Mouse (Mus musculus) kidney, embryonic 16.5 days (tissue): ENCODE results near the gene Dennd4c. TPM values are rescaled to one million over a fixed set of nuclear protein-coding genes. Genes with fewer than 3 reads are reported as not detected.

Experiments used
- ATAC-seq: fragments of 200-750 bp; cut with Nextera tagmentation; 2 replicates; pipeline ENCODE4 v1.8.0; 2017; ENCODE audit warnings: moderate TSS enrichment; ENCODE audit not compliant: low FRiP score, low TSS enrichment
- H3K27ac ChIP-seq: fragments of 300-500 bp; sonication (generic); 2 replicates; pipeline ENCODE4 v1.5.1; 2014; ENCODE audit warnings: low read length
- H3K27me3 ChIP-seq: fragments of 300-500 bp; sonication (generic); 2 replicates; pipeline ENCODE4 v1.6.1; 2014; ENCODE audit warnings: low read length, control low read depth, mixed read lengths; ENCODE audit not compliant: insufficient read depth
- H3K36me3 ChIP-seq: fragments of 300-500 bp; sonication (generic); 2 replicates; pipeline ENCODE4 v1.6.1; 2014; ENCODE audit warnings: low read length, control low read depth, mixed read lengths; ENCODE audit not compliant: insufficient read depth
- H3K4me1 ChIP-seq: fragments of 300-500 bp; sonication (generic); 2 replicates; pipeline ENCODE4 v1.6.1; 2014; ENCODE audit warnings: low read length, control low read depth, mixed read lengths; ENCODE audit not compliant: insufficient read depth
- H3K4me2 ChIP-seq: fragments of 300-500 bp; sonication (generic); replicated peaks from 2 replicates; pipeline ENCODE4 v1.6.1; 2014; ENCODE audit warnings: low read depth, low read length
- H3K4me3 ChIP-seq: fragments of 300-500 bp; sonication (generic); 2 replicates; pipeline ENCODE4 v1.5.1; 2014; ENCODE audit warnings: mild to moderate bottlenecking, low read length
- H3K9ac ChIP-seq: fragments of 300-500 bp; sonication (generic); replicated peaks from 2 replicates; pipeline ENCODE4 v1.6.1; 2014; ENCODE audit warnings: low read length
- H3K9me3 ChIP-seq: fragments of 300-500 bp; sonication (generic); 2 replicates; pipeline ENCODE4 v1.6.1; 2016; ENCODE audit warnings: low read length, control low read depth
- WGBS: fragments of 180-500 bp; shearing (Covaris S2); extraction: QIAGEN DNeasy Blood & Tissue Kit; methylation state at CpG from one replicate; pipeline ENCODE4 v1.1.7; 2014; 5-methylcytosine and 5-hydroxymethylcytosine counted together
- polyA plus RNA-seq: library from polyadenylated mRNA; unstranded; fragments of >200 nt; fragmentation: Nextera tagmentation; extraction: Ambion mirVana; gene quantifications from 2 replicates; pipeline ENCODE4 v1.2.1, GENCODE M21; 2015

Dennd4c gene
- polyA plus RNA-seq, 1 experiment from 2014 or later, result 6.5 TPM

- Histone ChIP-seq H3K27ac (peak overlapping the region; percentile 88), H3K4me2 (no peak overlapping the region), H3K27me3 (no peaks in the 10 kb centered on the region), H3K36me3 (no peaks in the 10 kb centered on the region), H3K9me3 (no peaks in the 10 kb centered on the region), H3K9ac (no peak overlapping the region), H3K4me1 (peaks cover 8% of the 10 kb centered on the region), H3K4me3 (no peak overlapping the region)
- ATAC-seq, result peak; percentile 87
- WGBS, result 21% methylated on average over 14 of the region's 14 CpGs
Measured at GRCm38 (mm10) chr4:86898791-86899474, 150.6 kb downstream of the Dennd4c start.

Other genes starting within 250 kb of the Dennd4c start
- 0.09 and 0.17 TPM in 2 replicates for gene Saxo1, start 190.2 kb upstream of the Dennd4c start, polyA plus RNA-seq
- gene Rraga, start 172.9 kb upstream of the Dennd4c start, polyA plus RNA-seq, result 109 and 121 TPM in 2 replicates
- 16.0 and 19.1 TPM in 2 replicates for gene Haus6, start 136.5 kb upstream of the Dennd4c start, polyA plus RNA-seq
- gene Plin2, start 78.5 kb upstream of the Dennd4c start, polyA plus RNA-seq, result 68.9 and 77.0 TPM in 2 replicates
- 606 and 725 TPM in 2 replicates for gene Rps6, start 108.9 kb downstream of the Dennd4c start, polyA plus RNA-seq
- gene Acer2, start 125.8 kb downstream of the Dennd4c start, polyA plus RNA-seq, result 40.6 and 42.3 TPM in 2 replicates